Mouse (Mus musculus): ENCODE results near the gene Ppm1l. TPM values are rescaled to one million over a fixed set of nuclear protein-coding genes. Genes with fewer than 3 reads are reported as not detected.

Ppm1l gene
- polyA plus RNA-seq, 1 experiment from 2014 or later, result 27.4 TPM

Other genes with a start within 250 kb of the Ppm1l start
- gene Kpna4, start 189.7 kb upstream of the Ppm1l start, polyA plus RNA-seq (2014; fragmentation: Nextera tagmentation; extraction: Ambion mirVana), result 40.9 and 49.1 TPM in 2 replicates
- gene Arl14, start 94.4 kb upstream of the Ppm1l start, polyA plus RNA-seq (2014; fragmentation: Nextera tagmentation; extraction: Ambion mirVana), result not detected in 2 replicates